Comparison of ENCODE assay signal across 8 mouse cellular contexts in the genomic region with DNA sequence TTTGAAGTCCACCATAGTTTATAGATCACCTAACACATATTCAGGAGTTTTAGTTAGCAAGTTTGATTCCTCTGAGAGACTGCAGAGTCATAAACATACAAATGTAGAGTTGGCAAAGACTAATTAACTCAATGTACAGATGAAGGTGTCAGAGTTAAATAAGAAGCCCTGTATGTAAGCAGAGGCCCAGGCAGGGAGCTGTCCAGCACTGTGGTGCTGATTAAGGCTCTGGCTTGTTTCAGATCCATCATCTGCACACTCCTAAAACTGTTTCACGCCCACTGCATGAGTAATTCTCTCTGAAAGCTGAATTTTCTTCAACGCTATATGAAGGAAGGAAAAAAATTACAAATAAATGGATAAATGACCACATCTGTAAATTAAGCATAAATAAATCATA.
DNase-seq lines count a peak whose midpoint lies in the region; TF ChIP-seq lines count a peak whose summit lies in the region.

No protein-coding gene starts in this region.

- intact Hi-C loops in gastrocnemius, adult 2 months (cut with DNase I), result no loop called here
- intact Hi-C loops in gastrocnemius, postnatal 36 days (cut with DNase I), result no loop called here

- TF ChIP-seq CTCF in gastrocnemius, adult 2 months (IDR thresholded peaks at IDR 0.05), result no peak

- no peak overlapping the region for H3K27ac ChIP-seq in gastrocnemius, adult 2 months

- H3ac ChIP-seq in myocyte (ENCODE audit: control insufficient read depth, insufficient read length), result no peak overlapping the region

- H3K4me3 ChIP-seq in gastrocnemius, adult 2 months, result no peak overlapping the region
- H3K4me3 ChIP-seq in myocyte, result no peak overlapping the region

- H3K27me3 ChIP-seq in myocyte (ENCODE audit: control insufficient read depth, insufficient read depth, insufficient read length), result no peaks in the 10 kb centered on the region

- DNase-seq in gastrocnemius, adult 2 months, result peak; percentile 38
- no peak for DNase-seq in gastrocnemius, postnatal 36 days
- DNase-seq in right cerebral cortex, adult 2 months (ENCODE audit: low spot score in 2 of 2), result peak; percentile 21 to 24
- DNase-seq in right cerebral cortex, postnatal 14 days, result no peak
- DNase-seq in heart, postnatal 4 days, result peak; percentile 72
- no peak for DNase-seq in cerebellum, adult 9-10 months
- DNase-seq in spleen, postnatal 36 days (ENCODE audit: low spot score in 2 of 2), result no peak

- no peak for TF ChIP-seq POLR2A in myocyte (IDR thresholded peaks at IDR 0.05; ENCODE audit: insufficient read length, low read depth)

- H3K4me2 ChIP-seq in myocyte (ENCODE audit: low read depth), result no peak overlapping the region

- no peaks in the 10 kb centered on the region for H3K36me3 ChIP-seq in myocyte (ENCODE audit: control insufficient read depth, insufficient read depth)

- H3K79me2 ChIP-seq in myocyte (ENCODE audit: control insufficient read depth, insufficient read depth), result no peaks in the 10 kb centered on the region

TF ChIP-seq in myocyte, 11 proteins besides CTCF, POLR2A, EP300 and RAD21:
- TF ChIP-seq POLR2AphosphoS2 (IDR thresholded peaks at IDR 0.05; ENCODE audit: insufficient read length, low read depth) (no peak), USF1 (IDR thresholded peaks at IDR 0.05; ENCODE audit: low read depth) (no peak), E2F4 (IDR thresholded peaks at IDR 0.05; ENCODE audit: insufficient read depth) (no peak), MYOD1 (IDR thresholded peaks at IDR 0.05; ENCODE audit: control insufficient read depth in 1 of 3, insufficient read length in 2 of 3, low read depth in 2 of 3) (no peak), MAX (IDR thresholded peaks at IDR 0.05; ENCODE audit: low read depth) (peak; percentile 34), TCF3 (IDR thresholded peaks at IDR 0.05; ENCODE audit: insufficient read length, low read depth) (no peak), REST (IDR thresholded peaks at IDR 0.05; ENCODE audit: insufficient read depth, insufficient read length) (peak; percentile 90), CEBPB (IDR thresholded peaks at IDR 0.05; ENCODE audit: insufficient read depth, poor library complexity, severe bottlenecking) (no peak), MYOG (IDR thresholded peaks at IDR 0.05; ENCODE audit: control insufficient read depth in 1 of 3, insufficient read depth in 1 of 3, insufficient read length in 2 of 3, low read depth in 2 of 3) (no peak), TCF12 (IDR thresholded peaks at IDR 0.05; ENCODE audit: insufficient read depth, poor library complexity, severe bottlenecking) (no peak), SRF (IDR thresholded peaks at IDR 0.05; ENCODE audit: control insufficient read depth, insufficient read length, low read depth) (no peak)

Comparison
In these comparisons a context has a peak if more than half of its experiments do, and no peak if none do; other contexts are left out.
1. DNase-seq: peak in gastrocnemius, adult 2 months (single experiment), right cerebral cortex, adult 2 months (2 of 2) and heart, postnatal 4 days (single experiment); none in gastrocnemius, postnatal 36 days (0 of 2), right cerebral cortex, postnatal 14 days (single experiment), cerebellum, adult 9-10 months (single experiment) and spleen, postnatal 36 days (0 of 2).